Mouse (Mus musculus) heart, postnatal 0 days (tissue): ENCODE measurements around the gene Wrb.

ENCODE experiments used
- CTCF ChIP-seq: IDR thresholded peaks from 2 replicates; pipeline ENCODE4 v1.5.1; 2016; ENCODE audit warnings: antibody characterized with exemption, control low read depth, low read depth
- EP300 ChIP-seq: IDR thresholded peaks from 2 replicates; pipeline ENCODE4 v1.6.1; 2016; ENCODE audit warnings: antibody characterized with exemption, low read depth

- TF ChIP-seq CTCF, result no peak
- no peak for TF ChIP-seq EP300
Measured at GRCm38 (mm10) chr16:96154476-96154875, 9.3 kb downstream of the Wrb start.
